22 mouse cellular contexts compared by ENCODE assay signal in genomic region chr11:55340789-55341188, GRCm38 (mm10). TPM values are rescaled to one million over a fixed set of nuclear protein-coding genes. Genes with fewer than 3 reads are reported as not detected.
DNase-seq lines count a peak whose midpoint lies in the region; ATAC-seq and TF ChIP-seq lines count a peak whose summit lies in the region.
"Had no signal": no experiment of that assay in that cellular context is flagged by ENCODE, and none has a peak within 500 bp of the region (broad histone marks: within the 10 kb centered on the region; RNA-seq: fewer than 3 reads in every experiment).

No protein-coding gene starts in this region.

- no peak for DNase-seq in cerebellum, adult 2 months
- no peak for DNase-seq in cerebellum, adult 9-10 months
- DNase-seq in frontal cortex, postnatal 10 days (ENCODE audit: low spot score in 2 of 2): no peak
- DNase-seq in forebrain, postnatal 0 days: no peak
- no peak for DNase-seq in kidney, adult 2 months
- DNase-seq: adrenal gland, adult 8-10 months; adrenal gland, postnatal 14 days; adrenal gland, postnatal 36 days; cerebellum, adult 11-12 months; cerebellum, adult 8-10 months; cerebellum, postnatal 10 days; cerebellum, postnatal 25 days; embryo, embryonic 11 days had no signal

- no peak overlapping the region for H3K4me2 ChIP-seq in forebrain, postnatal 0 days (ENCODE audit: low read depth)
- H3K4me2 ChIP-seq: embryonic facial prominence, embryonic 13.5 days; embryonic facial prominence, embryonic 15.5 days; forebrain, embryonic 12.5 days had no signal

- H3K4me3 ChIP-seq in cerebellum, adult 2 months (replicated peaks; ENCODE audit: insufficient read depth, low read depth, low read length): no peak overlapping the region
- no peak overlapping the region for H3K4me3 ChIP-seq in forebrain, postnatal 0 days (ENCODE audit: low read depth, low read length)
- H3K4me3 ChIP-seq in kidney, adult 2 months (ENCODE audit: insufficient read depth, low read depth, low read length): no peak overlapping the region
- H3K4me3 ChIP-seq: embryonic facial prominence, embryonic 13.5 days; embryonic facial prominence, embryonic 15.5 days; erythroblast, embryonic 14.5 days; forebrain, embryonic 10.5 days; forebrain, embryonic 12.5 days had no signal

- no peak for TF ChIP-seq POLR2A in cerebellum, adult 2 months (IDR thresholded peaks at IDR 0.05; ENCODE audit: borderline replicate concordance, insufficient read depth, low read length)
- TF ChIP-seq POLR2A in kidney, adult 2 months (IDR thresholded peaks at IDR 0.05; ENCODE audit: low read depth, low read length): no peak

- no peak overlapping the region for H3K9ac ChIP-seq in forebrain, postnatal 0 days
- H3K9ac ChIP-seq: embryonic facial prominence, embryonic 13.5 days; embryonic facial prominence, embryonic 15.5 days; forebrain, embryonic 12.5 days had no signal

- no peaks in the 10 kb centered on the region for H3K27me3 ChIP-seq in cerebellum, adult 2 months (ENCODE audit: control insufficient read depth, insufficient read depth, low read length)
- no peaks in the 10 kb centered on the region for H3K27me3 ChIP-seq in forebrain, postnatal 0 days (ENCODE audit: insufficient read depth, low read length)
- no peaks in the 10 kb centered on the region for H3K27me3 ChIP-seq in kidney, adult 2 months (replicated peaks; ENCODE audit: control insufficient read depth, insufficient read depth, low read length)
- H3K27me3 ChIP-seq: embryonic facial prominence, embryonic 13.5 days; embryonic facial prominence, embryonic 15.5 days; forebrain, embryonic 12.5 days had no signal

- TF ChIP-seq CTCF in cerebellum, adult 2 months (IDR thresholded peaks at IDR 0.05; ENCODE audit: borderline replicate concordance, insufficient read depth, low read depth, low read length): no peak
- no peak for TF ChIP-seq CTCF in forebrain, postnatal 0 days (IDR thresholded peaks at IDR 0.05; ENCODE audit: low read depth)
- TF ChIP-seq CTCF in kidney, adult 2 months (conservative IDR thresholded peaks at IDR 0.05; ENCODE audit: insufficient read depth, insufficient read length, low read depth, low read length): no peak

- H3K27ac ChIP-seq in cerebellum, adult 2 months (ENCODE audit: insufficient read depth, low read length): peak overlapping the region; percentile 81
- H3K27ac ChIP-seq in forebrain, postnatal 0 days (ENCODE audit: low read depth, low read length): no peak overlapping the region
- no peak overlapping the region for H3K27ac ChIP-seq in kidney, adult 2 months (ENCODE audit: insufficient read depth, low read depth, low read length)
- H3K27ac ChIP-seq: embryonic facial prominence, embryonic 13.5 days; embryonic facial prominence, embryonic 15.5 days; forebrain, embryonic 10.5 days; forebrain, embryonic 12.5 days had no signal

- peaks cover 56% of the 10 kb centered on the region for H3K4me1 ChIP-seq in cerebellum, adult 2 months (ENCODE audit: control insufficient read depth, insufficient read depth, low read length)
- H3K4me1 ChIP-seq in forebrain, postnatal 0 days (ENCODE audit: insufficient read depth): no peaks in the 10 kb centered on the region
- H3K4me1 ChIP-seq in kidney, adult 2 months (ENCODE audit: control insufficient read depth, insufficient read depth, low read length): no peaks in the 10 kb centered on the region
- H3K4me1 ChIP-seq: forebrain, embryonic 12.5 days had no signal

- H3K9me3 ChIP-seq in forebrain, postnatal 0 days (ENCODE audit: low read length): no peaks in the 10 kb centered on the region
- H3K9me3 ChIP-seq: embryonic facial prominence, embryonic 13.5 days; embryonic facial prominence, embryonic 15.5 days; forebrain, embryonic 10.5 days; forebrain, embryonic 12.5 days had no signal

- 60% methylated on average over 2 of the region's 2 CpGs for WGBS in cerebellum, adult 2 months
- 90% methylated on average over 2 of the region's 2 CpGs for WGBS in forebrain, postnatal 0 days
- WGBS in kidney, adult 2 months: 69% methylated on average over 2 of the region's 2 CpGs

- ATAC-seq in granulocyte monocyte progenitor cell, adult 5-6 weeks (replicated peaks; ENCODE audit: poor library complexity, severe bottlenecking): peak; percentile 86
- ATAC-seq in megakaryocyte progenitor cell, adult 5-6 weeks (replicated peaks; ENCODE audit: poor library complexity): peak; percentile 64
- no peak for ATAC-seq in forebrain, postnatal 0 days
- ATAC-seq: forebrain, embryonic 14.5 days; forebrain, embryonic 16.5 days had no signal

- H3K36me3 ChIP-seq in forebrain, postnatal 0 days (ENCODE audit: insufficient read depth): no peaks in the 10 kb centered on the region
- H3K36me3 ChIP-seq in kidney, adult 2 months (ENCODE audit: control insufficient read depth, insufficient read depth, low read length): no peaks in the 10 kb centered on the region
- H3K36me3 ChIP-seq: embryonic facial prominence, embryonic 13.5 days; embryonic facial prominence, embryonic 15.5 days; forebrain, embryonic 10.5 days; forebrain, embryonic 12.5 days had no signal

RNA-seq across cellular contexts. Expression of gene Fat2, which starts 4.4 kb away (rescaled TPM):
- polyA plus RNA-seq in cerebellum, adult 2 months (2012; rRNA removed): 86.7 and 104 TPM in 2 replicates
- not detected in 2 replicates for total RNA-seq in granulocyte monocyte progenitor cell, adult 5-6 weeks (2014; fragmentation: Nextera tagmentation)
- total RNA-seq in granulocyte monocyte progenitor cell, adult 5-6 weeks (2017): not detected in 2 replicates
- total RNA-seq in megakaryocyte progenitor cell, adult 5-6 weeks (2015): not detected in 2 replicates
- not detected in 2 replicates for total RNA-seq in megakaryocyte progenitor cell, adult 5-6 weeks (2017)
- total RNA-seq in forebrain, postnatal 0 days (2014; rRNA removed): 0.38 and 0.52 TPM in 2 replicates
- polyA plus RNA-seq in forebrain, postnatal 0 days (2015; fragmentation: Nextera tagmentation; extraction: Ambion mirVana): 0.01 and 0.06 TPM in 2 replicates
- polyA plus RNA-seq in kidney, adult 2 months (2012; rRNA removed): 0.06 and 0.11 TPM in 2 replicates
- polyA plus RNA-seq: erythroblast, embryonic 14.5 days had no signal
